Mouse (Mus musculus): ENCODE measurements at regions not wholly inside any gene's neighbourhood (a gene's known extent, or its start where the extent isn't known, plus 50 kb on each side); places are given as distances from the start of the nearest gene placed in this dataset.
"Not testable (repeated sequence)": the region's sequence is repeated elsewhere in the genome, so short reads cannot be mapped to it uniquely, and the experiment has no call there.

DNA sequence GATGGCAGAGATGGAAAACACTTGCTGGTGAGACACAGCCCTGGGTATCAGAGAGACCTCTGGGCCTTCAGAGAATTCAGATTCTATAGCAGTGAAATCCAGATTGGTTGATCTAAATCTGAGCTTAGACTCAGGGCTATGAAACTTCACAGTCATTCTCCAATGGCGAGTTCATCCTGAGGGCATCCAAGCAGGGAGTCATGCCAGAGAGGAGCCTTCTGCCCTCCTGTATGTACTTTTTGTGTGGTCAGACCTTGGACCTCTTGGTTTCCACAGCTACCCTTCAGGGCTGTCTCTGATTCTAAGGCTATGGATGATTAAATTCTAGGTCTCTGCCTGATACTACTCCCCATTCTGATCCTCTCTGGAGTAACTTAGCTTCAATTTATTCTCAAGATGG is 122.0 kb upstream of the Mettl15 start:
- no peak for DNase-seq (ENCODE audit: low spot score in 2 of 2)

DNA sequence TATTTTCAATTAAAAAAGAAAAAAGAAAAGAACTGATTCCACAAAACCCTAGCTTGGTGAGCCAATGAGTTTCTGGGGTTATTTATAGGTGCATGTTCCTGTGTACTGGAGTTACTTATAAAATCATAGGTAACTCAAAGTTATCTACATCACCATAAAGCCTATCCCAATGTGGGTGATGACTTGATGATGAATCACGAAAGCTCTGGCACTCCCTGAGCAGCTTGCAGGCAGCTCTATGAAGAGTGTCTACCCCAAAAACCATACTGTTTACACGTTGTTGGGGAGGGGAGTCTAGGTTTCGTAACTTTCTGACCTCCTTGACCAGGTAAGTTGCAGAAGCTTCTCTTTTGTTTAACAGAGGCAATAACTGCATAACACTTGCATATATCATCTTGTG is 123.7 kb upstream of the Mettl15 start:
- no peak for DNase-seq (ENCODE audit: low spot score in 2 of 2)

DNA sequence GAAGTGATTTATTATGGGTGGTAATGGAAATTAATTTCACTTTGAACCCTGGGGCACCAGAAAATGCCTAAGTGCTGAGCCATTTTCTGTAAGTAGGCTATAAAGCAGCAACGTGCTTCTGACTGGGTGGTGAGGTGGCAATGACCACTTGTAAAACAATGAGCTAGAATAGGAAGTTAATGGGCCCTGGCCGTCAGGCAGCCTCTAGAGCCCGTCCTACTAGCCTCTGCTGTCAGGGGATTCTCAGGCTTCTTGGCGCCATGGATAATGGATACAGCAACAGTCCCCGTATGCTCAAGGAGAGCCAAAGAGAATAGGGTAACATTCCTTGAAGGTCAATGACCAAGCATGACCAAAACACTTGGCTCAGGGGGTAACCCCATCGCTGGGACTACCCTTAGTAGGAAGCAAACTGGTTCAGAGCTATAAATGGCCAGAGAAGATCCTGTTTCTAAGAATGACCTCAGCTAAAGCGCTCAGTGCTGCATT is 126.1 kb upstream of the Mettl15 start:
- no peak for DNase-seq (ENCODE audit: low spot score in 2 of 2)

DNA sequence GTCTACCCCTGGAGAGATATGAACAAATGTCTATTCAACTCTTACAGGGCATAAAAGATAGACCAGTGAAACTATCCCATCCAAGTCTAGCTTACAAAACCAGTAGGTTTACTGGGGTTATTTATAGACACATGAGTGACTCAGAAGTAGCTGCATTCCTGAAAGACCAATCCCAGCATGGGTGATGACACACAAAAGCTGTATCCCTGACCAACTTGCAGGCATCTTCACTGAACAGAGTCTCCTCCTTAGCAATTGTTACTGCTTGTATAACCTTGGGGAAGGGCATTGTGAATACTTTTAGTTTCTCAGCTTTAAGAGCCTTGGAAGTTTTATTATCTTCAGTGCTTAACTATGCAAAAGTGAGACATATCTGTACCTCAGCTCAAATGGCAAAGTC is 139.6 kb upstream of the Mettl15 start:
- DNase-seq (ENCODE audit: low spot score in 2 of 2): no peak

DNA sequence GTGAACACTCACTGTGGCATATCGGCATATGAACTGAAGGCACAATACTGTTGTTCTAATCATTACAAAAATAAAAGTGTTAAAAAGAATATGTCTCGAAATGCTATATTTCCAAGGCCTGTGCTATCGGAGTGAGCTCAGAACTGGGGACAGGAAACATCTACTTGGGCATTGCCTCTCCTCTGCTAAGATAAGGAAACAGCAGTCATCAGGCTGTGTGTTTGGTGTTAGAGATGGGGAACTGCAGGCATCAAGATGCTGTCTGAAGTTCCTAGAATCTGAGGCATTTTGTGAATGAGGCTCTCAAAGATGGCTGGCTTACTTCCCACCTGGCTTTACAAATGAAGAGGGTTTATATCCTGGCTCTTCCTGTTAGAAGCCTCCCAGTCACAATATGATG is 150.6 kb upstream of the Mettl15 start:
- no peak for DNase-seq (ENCODE audit: low spot score in 2 of 2)

DNA sequence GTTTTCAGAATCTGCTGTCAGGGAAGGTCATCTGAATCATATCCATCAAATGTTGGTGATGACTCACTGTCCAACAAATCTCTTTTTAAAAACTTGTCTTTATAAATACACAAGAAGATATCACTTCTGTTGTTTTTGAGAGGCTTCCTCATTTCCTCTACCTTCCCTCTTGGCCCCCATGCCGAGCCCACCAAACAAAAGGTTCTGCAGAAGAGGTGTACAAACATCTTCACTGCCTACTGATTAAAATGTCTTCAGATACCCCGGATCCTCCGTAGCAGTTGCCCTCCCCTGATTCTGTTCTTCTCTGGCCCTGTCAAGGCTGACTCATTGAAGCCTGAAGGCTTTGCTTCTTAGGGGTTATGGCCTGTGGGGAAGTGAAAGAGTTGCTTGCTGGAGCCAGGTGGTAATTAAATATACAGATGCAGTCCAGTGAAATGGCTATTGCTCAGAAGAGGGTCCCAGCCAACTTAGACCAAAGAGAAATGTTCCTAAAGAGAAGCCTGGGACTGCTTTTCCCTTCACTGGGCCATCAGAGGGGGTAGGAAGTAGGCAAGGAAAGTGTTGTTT is 162.1 kb upstream of the Mettl15 start:
- peak; percentile 19 to 39 for DNase-seq (ENCODE audit: low spot score in 2 of 2)

DNA sequence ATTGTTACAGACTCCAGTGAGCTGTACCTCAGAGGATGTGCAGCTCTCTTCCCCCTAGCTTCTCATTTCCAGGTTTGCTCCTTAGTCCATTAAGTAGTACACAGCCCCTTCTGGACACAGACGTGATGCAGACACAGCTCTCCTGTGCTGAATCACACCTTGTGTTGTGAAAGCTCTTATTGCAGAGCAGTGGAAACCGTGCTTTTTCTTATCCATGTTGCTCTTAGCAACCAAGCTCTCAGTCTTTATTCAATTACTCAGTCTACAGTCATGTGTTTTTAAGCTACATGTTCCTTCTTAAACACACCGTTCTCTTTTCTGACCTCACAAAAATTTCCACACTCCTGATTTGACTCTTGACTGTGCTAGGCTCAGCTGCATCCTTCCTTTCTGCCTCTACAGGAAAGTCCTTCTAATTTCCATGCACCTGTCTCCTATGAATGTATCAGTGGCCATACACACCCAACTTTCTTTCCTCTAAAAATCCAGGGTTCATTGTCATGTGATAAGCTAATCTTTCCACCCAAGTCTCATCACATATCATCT is 163.0 kb upstream of the Mettl15 start:
- DNase-seq (ENCODE audit: low spot score in 2 of 2): no peak

DNA sequence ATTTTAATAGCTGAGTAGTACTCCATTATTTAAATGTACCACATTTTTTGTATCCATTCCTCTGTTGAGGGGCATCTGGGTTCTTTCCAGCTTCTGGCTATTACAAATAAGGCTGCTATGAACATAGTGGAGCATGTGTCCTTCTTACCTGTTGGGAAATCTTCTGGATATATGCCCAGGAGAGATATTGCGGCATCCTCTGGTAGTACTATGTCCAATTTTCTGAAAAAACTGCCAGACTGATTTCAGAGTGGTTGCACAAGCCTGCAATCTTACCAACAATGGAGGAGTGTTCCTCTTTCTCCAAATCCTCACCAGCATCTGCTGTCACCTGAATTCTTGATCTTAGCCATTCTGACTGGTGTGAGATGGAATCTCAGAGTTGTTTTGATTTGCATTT is 181.7 kb upstream of the Mettl15 start:
- DNase-seq (ENCODE audit: low spot score in 2 of 2): not testable (repeated sequence)

DNA sequence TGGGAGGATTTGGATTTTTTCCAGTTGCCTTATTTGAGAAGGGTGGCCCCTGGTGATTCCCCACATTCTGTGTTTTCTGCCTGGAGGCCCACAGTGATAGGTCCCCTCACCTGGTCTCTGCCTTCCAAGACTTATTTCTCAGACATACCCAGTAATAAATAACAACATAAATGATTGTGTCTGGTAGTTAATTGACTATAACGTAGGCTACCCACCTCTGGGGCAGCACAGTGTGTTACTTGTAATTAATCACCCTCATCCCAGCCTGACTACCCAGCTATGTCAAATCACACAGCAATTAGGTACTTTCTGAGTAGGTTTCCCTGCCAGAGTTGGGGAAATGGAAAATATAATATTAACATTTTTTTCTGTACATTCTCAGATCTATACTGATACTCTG is 190.2 kb upstream of the Bdnf start:
- no peak for DNase-seq (ENCODE audit: low spot score in 2 of 2)

DNA sequence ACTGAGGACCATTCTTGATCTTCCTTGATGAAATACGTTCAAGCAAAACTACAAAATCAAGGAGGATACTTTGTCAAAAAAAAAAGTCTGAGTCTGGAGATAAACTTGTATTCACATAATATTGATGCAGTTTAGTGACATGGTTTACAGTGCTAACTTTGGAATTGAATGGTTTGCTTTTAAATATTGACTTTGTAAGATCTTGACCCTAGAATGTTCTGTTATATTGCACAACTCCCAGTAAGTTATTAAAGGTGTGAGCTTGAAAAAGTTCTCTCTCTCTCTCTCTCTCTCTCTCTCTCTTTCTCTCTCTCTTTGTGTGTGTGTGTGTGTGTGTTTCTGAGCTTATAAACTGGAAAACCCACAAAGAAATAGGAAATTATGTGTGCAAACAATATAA is 186.9 kb upstream of the Bdnf start:
- DNase-seq (ENCODE audit: low spot score in 2 of 2): no peak

DNA sequence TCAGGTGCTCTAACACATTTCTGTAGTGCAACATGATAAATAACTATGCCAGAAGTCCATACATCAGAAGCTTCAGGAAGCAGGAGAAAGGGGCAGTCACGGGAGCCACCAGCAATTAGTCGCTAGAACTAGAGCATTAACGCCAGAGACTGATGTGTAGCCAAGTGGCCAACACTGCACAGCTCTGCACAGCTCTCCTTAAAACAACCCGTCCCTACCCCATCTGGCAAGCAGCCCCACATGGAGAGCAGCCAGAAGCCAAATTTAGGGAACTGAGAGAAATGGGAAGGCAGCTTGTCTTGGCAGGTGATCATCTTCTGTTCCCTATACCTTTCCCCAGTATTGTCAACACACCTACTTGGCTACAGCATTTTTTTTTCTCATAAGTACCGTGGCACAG is 172.3 kb upstream of the Bdnf start:
- no peak for DNase-seq (ENCODE audit: low spot score in 2 of 2)

DNA sequence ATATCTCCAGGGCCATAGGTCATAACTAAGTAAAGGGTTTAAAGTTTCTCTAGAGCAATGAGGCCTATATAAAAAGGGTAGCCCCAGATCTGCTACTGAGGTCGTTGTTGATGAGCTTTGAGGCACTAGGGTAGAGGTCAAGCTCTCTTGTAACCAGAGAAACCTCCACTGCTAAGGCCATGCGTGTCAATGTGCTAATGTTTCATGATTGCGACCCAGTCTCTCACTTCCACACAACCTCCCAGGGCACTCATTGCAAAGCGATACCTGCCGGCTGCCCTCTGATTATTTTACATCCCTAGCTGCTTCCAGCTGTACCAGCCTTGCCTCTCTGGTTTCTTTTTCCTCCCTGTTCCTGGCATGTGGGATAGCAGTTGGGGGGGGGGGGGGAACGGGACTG is 169.6 kb upstream of the Bdnf start:
- DNase-seq (ENCODE audit: low spot score in 2 of 2): no peak

DNA sequence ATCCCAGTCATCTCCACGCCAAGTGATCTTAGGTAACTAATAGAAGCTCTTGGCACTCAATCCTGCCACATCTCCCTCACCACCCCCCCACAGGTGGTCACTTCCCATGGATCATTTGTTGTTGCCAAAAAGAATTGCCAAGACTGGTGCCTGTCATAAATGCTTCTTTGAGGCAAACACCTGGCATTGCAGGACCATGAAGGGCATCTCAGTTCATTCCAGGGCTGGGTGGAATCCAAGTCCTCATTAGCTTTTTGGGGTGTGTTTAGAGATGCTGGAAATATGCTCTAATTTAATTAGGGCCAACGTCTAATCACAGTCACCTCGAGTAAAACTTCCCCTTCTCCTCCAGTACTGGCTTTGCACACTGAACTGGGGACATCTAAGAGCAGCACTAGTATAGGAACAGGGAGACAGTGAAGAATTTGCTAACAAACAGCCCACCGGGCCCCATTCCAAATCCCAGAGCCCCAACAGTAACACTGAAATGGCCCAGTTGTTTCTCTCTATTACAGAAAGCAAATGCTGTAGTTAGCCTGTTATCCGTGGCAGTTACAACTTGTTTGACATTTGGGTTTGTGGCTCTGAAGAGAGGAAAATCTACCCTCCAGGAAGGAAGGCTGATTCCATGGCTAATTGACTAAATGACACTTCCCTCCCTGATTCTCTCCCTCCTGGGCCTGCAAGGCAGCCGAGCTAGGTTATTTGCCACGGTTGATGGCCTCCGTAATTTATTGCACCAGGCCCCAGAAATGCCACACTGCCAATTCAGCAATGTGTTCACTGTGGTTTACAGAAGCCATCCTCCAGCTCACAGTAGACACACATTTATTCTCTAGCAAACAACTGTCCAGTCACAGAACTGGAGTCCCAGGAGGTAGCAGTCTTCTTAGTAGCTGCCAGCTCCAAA is 164.2 kb upstream of the Bdnf start:
- no peak for DNase-seq (ENCODE audit: low spot score in 2 of 2)

DNA sequence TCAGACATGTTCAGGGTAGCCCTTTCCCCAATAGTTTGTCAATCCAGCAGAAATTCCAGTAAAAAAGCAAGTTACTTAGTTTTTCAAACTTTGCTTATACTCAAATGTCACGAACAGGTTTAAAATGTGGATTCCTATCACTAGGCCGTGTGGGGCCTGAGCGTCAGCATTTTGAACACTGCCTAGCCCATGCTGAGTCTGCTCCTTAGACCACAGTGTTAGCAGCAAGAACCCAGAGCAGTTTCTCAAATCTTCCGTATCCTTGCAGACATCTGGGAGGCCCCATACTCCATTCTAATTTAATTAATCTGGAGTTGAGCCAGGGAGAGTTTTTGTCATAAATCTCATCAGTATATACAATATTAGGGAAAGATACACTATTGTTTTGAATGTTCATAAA is 163.4 kb upstream of the Bdnf start:
- DNase-seq (ENCODE audit: low spot score in 2 of 2): no peak

DNA sequence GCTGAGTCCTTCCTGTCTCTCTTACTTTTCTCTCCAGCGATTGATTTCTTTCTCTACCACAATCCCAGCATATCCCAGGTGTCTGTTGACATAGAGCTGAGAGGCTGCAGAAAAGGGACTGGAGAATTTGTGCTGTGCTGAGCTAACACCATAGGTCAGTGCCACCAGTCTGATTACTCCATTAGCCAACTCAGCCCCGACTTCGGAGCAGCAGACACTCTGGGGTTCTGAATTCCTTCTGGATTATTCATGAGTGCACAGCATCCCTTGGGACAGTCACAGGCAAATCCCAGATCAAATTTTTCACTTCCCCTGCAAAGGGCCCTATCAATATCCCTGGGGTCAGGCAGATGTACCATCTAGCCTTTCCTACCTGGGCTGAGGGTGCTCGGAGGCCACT is 155.2 kb upstream of the Bdnf start:
- no peak for DNase-seq (ENCODE audit: low spot score in 2 of 2)

DNA sequence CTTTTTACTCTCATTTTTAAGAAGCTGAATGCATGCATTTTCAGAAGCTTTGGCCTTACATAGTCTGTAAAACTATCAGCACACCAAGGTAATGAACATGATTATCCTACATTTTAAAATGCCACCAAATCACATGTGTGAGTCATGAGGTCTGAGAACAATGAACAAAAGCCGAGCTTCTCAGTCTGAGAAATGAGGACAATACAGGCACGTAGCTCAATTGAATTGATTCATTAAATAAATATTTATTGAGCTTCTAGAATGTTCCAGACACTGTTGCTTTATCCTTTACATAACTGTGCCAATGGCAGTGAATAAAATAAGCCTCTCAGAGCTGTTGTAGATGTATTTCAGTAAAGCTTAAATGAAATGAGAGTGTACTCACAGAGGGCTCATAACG is 154.0 kb upstream of the Bdnf start:
- DNase-seq (ENCODE audit: low spot score in 2 of 2): no peak

DNA sequence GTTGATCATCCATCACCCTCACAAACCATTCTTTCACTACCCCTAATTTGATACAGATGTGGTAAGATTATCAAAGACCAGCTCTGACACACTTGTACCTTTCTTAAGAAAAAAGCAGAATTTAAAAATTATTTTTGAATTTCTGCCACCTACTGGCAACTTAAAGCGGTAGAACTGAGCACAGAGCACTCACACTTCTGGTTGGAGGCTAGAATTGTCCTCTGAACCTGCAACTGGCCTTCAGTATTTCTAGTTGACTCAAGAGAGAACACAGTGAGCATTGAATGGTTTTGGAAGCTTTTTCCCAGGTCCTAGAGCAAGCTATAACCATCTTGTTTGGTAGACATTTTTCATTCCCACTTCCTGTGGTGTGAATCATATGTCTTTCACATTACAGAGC is 135.0 kb upstream of the Bdnf start:
- DNase-seq (ENCODE audit: low spot score in 2 of 2): no peak

DNA sequence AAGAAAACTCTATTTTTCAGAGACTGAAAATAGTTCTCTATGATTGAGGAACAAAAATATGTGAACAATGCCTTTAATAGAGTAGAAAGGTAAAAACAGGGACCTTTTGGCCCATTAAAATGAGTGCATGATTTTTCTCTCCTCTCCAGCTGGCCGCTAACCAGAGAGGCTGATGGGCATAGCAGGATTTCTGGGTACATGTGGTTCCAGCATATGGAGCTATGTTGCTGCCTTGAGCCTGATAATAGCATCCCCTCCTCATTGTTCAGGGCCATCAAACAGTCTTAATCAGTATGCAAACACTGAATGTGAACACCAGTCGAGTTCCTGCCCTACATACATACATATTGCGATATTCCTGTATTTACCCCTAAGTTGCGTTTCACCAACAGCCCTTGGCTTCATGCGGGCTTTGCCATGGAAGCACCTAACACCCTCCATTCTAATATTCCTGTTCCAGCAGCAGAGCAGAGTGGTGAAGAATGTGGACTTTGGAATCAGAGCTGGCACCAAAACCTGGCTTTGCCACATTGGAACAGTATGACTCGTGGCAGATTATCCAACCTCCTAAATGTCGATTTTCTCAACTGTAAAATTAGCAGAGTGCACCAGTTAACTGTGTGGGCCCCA is 127.9 kb upstream of the Bdnf start:
- DNase-seq (ENCODE audit: low spot score in 2 of 2): no peak

DNA sequence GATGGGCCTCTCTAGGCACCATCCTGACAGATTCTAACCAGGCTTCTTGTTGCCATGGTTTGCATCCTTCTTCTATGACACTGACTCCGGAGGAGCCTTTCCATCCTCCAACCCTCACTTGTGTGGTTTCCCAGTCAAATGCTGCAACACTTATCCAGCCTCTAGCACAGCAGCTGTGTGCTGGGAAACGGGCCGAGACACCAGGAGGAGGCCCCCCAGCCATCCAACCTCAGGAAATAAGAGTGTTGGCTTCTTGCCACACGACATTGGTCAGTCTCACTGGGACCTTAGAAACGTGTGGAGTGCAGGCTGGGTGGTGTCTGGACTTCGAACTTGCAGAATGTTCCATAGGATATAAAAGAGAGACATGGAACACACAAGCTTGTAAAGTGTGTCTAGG is 119.9 kb upstream of the Bdnf start:
- DNase-seq (ENCODE audit: low spot score in 2 of 2): no peak

DNA sequence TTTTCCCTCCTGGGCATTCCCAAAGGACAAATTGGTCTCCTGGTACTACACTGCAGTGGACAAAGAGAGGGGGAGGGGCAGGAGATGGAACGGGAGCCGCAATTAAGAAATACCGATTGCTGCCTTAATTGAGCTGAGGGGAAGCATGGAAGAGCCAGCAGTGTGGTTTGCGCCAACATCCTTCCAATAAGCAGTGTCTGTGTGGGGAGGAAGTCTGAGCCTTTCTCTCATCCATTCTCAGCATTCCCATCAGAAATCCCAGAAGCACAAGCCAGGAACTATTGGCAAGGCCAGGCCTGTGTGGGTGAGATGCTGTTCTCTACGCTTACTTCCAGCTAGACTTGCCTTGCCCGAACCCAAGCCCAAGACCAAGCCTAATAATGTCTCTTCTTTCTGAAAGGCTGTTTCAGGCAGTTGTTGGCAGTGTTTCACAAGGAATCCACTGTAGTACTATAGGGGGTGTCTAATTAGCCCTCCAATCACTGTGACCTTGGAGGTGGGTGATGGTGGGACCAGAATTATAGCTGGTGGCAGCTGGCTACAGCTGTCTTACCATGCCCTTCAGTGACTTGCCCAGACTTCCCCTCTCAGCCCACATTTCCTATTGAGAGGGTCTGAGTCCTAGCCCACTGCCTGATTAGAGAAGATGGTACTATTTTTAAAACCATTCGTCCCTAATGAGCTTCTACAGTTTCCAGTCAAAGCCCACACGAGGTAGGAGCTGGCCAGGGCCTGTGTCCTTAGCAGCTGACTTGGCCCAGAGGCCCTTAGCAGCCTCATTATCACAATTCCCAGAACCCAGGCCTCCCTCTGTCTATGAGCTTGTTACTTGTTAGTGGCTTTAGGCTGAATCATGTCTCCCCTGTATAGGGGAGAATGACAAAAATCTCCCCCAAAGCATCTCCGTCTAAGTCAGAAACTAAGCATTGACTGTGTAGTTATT is 115.1 kb upstream of the Bdnf start:
- no peak for DNase-seq (ENCODE audit: low spot score in 2 of 2)

DNA sequence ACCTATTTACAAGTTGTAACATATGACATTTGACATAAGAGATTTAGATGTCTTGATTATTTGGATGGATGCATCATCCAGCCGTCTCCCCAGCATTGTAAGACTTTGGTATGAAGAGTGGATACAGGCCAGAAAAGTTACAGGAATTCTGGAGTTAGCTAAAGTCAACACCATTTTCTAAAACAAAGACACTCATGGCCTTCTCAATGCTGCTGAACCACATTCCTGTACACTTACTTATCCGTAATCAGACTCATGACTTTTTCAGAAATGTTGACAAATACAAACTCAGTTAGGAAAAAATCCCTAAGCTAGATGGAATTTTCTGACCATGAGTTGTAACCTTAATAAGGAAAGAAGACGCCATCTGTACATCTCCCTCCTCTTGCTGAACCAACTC is 111.5 kb upstream of the Bdnf start:
- DNase-seq (ENCODE audit: low spot score in 2 of 2): no peak

All from adrenal gland, adult 18-20 months (tissue).